Mouse (Mus musculus): ENCODE measurements around the gene Rtkn.

DNA sequence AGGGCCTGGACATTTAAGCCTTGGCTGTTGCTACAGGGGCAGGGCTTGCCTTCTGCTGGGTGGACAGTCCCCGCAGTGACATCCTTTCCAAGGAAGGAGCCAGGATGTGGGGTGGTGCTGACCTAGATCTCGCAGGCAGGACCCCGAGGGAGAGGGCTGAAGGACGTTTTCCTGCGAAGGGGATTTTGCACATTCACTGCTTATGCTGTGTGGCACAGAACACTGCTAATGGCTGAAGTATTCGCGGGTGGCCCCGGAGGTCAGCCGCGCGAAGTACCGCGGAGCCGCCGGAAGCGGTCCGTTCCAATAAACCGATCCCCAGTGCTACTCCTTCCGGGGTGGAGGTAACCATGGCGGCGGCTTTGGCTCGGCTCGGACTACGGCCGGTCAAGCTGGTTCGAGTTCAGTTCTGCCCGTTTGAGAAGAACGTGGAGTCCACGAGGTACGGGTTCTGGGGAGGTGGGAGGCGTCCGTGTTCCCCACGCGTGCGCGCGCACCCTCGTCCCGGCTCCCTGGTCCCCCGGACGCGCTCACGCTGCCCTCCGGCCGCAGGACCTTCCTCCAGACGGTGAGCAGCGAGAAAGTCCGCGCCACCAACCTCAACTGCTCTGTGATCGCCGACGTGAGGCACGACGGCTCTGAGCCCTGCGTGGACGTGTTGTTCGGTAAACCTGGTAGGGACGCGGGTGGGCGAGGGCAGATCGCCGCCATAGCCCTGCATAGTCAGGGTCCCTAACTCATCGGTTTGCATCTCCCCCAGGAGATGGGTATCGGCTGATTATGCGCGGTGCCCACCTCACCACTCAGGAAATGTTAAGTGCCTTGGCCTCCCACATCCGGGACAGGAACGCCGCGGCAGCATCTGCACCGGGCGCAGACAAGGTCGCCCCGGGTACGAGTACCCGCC, 26.2 kb upstream of the Rtkn start, which contains the start of gene Mrpl53:
- no peak for TF ChIP-seq CTCF (IDR thresholded peaks at IDR 0.05; ENCODE audit: borderline replicate concordance, insufficient read depth, low read length)
- peak; percentile 74 for TF ChIP-seq POLR2A (IDR thresholded peaks at IDR 0.05; ENCODE audit: low read depth, low read length)

All from embryonic fibroblast, embryonic 13.5 days (primary cell).